Mouse (Mus musculus) megakaryocyte progenitor cell, adult 5-6 weeks (primary cell): ENCODE measurements around the gene Dclre1a. TPM values are rescaled to one million over a fixed set of nuclear protein-coding genes. Genes with fewer than 3 reads are reported as not detected.
A peak's percentile ranks its signal among the peaks of the same experiment; 100 is the strongest.

ENCODE experiments used
- ATAC-seq: replicated peaks from 2 replicates; pipeline ENCODE4 v1.8.0; 2016; ENCODE audit warnings: mild to moderate bottlenecking, moderate TSS enrichment, inconsistent platforms; ENCODE audit not compliant: poor library complexity
- total RNA-seq, 2 experiments: library from RNA; stranded (forward) in 1 of 2; stranded (reverse) in 1 of 2; fragments of 157-497, 149-512 nt in 1 of 2; fragments of 200-1000 nt in 1 of 2; gene quantifications; 2 replicates each; pipeline versions ENCODE4 v1.2.3 to v1.2.4; 2015 to 2017

The Dclre1a gene
- 31.1 and 37.3 TPM in 2 replicates for total RNA-seq (2015)
- total RNA-seq (2017) = 21.2 and 25.6 TPM in 2 replicates

GRCm38 (mm10) chr19:56547456-56548229 is at the start of gene Dclre1a:
Dclre1a (minus strand) TSS chr19:56548222.
- ATAC-seq = peak; percentile 58

- no peak for ATAC-seq
These were observed 44.5 kb upstream of the Dclre1a start for GRCm38 (mm10) chr19:56592472-56592871.

DNA sequence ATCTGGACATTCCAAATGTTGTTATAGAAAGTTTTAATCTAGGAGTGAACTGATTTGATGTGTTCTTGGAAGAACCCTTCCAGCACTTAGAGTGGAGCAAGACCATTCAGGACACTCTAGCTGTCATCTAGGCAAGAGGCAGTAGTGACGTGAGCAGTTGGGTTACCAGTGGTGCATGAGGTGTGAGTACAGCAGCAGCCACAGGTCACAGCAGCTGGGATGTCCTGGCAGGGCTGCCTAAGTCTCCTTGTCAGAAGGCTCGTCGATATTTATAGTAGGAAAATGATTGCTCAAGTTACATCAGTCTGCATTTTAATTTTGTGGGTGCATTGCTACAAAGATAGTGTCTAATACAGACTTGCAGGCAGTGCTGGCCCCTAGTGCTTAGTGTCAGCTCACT is 42.2 kb upstream of the Dclre1a start:
- no peak for ATAC-seq

DNA sequence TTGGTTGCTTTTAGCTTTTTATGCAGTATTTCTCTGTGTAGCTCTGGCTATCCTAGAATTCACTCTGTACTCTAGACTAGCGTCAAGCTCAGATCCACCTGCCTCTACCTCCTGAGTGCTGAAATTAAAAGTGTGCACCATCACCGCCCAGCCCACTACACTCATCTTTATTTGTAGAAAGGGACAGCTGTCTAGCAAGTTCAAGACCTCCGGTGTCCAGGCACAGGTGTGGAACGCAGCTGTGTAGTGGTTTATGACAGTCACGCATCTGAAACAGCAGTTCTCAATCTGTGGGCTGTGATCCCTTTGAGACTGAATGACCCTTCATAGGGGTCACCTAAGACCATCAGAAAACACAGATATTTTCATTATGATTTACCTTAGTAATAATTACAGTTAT is 41.4 kb upstream of the Dclre1a start:
- no peak for ATAC-seq

DNA sequence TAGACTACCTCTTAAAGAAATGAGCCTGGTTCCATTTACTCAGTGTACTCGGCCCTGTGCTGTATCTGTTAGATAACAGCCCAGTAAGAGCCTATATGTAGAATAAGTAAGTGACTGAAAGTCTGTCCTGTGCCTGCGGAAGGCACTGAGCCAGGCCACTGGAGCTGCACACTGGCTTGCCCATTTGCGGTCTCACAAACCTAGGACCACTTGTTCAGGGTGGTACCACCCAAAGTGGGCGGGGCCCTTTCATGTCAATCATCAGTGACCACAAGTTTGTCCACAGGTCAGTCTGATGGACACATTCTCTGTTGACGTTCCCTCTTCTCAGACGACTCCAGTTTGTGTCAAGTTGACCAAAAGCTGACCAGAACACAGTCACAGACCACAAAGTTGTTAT is 41.0 kb upstream of the Dclre1a start:
- no peak for ATAC-seq

DNA sequence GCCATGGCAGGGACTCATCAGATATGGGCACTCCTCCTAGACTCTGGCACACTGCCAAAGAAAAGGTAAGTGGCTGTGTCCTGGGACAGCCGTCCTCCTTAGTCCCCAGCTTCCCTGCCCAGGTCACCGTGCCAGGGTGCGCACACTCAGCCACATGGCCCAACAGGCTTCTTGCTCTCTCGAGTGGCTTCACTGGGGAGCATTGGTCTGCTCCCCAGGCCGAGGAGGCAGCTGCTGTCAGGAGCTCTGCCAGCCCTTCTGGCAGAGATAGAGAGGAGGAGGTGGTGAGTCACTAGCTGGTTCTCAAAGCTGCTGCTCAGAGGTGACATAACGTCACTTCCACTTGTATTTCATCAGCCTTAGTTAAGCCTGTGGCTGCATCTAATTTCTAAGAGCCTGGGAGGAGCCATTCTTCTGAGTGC is 40.2 kb upstream of the Dclre1a start:
- peak; percentile 72 for ATAC-seq

GRCm38 (mm10) chr19:56586320-56586719 is 38.3 kb upstream of the Dclre1a start:
- no peak for ATAC-seq

GRCm38 (mm10) chr19:56584288-56584687 is 36.3 kb upstream of the Dclre1a start:
- ATAC-seq = no peak

- ATAC-seq = no peak
These were observed 35.8 kb upstream of the Dclre1a start for GRCm38 (mm10) chr19:56583785-56584184.

- ATAC-seq = no peak
These were observed 34.0 kb upstream of the Dclre1a start for GRCm38 (mm10) chr19:56581981-56582380.

- ATAC-seq = peak; percentile 50
These were observed 29.8 kb upstream of the Dclre1a start for GRCm38 (mm10) chr19:56577801-56578200.

GRCm38 (mm10) chr19:56573184-56573583 is 25.2 kb upstream of the Dclre1a start:
- ATAC-seq = no peak

DNA sequence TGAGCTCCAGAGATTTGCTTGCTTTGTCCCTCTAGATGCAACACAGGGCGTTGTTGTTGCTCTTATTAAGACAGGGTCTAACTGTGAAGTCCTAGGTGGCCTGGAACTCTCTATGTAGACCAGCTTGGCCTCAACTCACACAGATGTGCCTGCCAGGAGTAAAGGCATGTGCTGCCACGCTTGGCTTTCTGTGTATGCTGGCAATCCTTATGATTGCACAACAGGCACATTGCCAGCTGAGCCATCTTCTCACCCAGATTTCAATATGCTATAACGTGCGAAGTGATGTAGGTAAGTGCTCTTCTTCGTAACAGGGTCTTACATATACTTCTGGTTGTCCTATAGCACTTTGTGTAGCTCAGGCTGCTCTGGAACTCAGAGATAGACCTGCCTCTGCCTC is 23.9 kb upstream of the Dclre1a start:
- ATAC-seq = no peak

GRCm38 (mm10) chr19:56571234-56571633 is 23.2 kb upstream of the Dclre1a start:
- no peak for ATAC-seq

GRCm38 (mm10) chr19:56570781-56571180 is 22.8 kb upstream of the Dclre1a start:
- no peak for ATAC-seq

- peak; percentile 25; the same call in 1 of the 2 replicates for ATAC-seq
These were observed 18.9 kb upstream of the Dclre1a start for GRCm38 (mm10) chr19:56566940-56567339.

DNA sequence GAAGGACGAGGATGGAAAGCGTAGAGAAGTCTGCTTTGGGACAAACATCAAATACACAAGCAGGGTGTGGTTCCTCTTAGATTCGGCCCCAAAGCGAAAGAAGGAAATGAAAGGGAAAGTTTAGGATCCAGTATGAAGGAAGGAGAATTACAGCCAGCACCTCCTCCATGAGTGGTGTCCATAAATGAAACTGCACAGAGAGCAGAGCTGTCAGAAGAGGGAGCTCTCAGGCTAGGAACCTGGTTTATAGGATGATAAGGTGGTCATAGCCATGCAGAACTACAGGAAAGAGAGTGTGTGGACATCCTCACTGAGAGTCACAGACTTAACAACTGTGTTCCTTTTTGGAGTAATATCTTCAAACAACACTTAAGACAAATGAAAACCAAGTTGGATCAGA is 18.0 kb upstream of the Dclre1a start:
- peak; percentile 88 for ATAC-seq

DNA sequence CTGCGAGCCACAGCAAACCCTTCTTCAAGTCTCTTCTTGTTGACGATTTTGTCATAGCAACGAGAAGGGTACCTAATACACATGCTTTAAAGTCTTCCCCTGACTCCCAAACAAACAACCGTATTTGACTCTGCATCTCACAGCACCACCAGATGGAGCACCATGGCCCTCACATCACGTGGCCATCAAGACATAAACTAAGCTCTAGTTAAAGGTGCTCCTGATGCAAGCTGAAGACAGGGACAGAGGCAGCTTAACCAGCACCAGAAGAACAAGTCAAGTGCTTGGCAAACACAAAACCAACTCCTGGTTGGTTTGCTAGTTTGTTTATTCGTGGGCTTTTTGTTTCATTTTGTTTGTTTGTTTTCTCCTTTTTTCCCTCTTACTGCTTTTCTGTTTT is 17.3 kb upstream of the Dclre1a start:
- peak; percentile 32; the same call in 1 of the 2 replicates for ATAC-seq

DNA sequence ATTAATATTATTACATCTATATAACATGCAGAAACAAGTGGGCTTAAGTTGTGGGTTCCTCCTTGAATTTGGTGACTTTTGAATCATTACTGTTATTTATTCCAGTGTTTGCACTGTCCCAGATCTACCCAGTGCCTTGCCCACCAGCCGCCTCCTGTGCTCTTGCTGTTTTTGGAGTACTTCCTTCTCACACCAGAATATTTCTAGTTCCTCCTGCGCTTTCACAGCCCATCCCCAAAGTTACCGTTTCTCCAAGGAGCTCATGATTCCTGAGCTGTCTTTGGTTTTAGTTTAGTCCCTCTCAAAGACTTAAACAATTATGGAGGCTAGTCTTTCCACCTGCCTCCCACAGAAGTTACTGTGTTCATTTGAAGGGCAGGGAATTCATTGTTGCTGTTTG is 15.4 kb upstream of the Dclre1a start:
- ATAC-seq = no peak

DNA sequence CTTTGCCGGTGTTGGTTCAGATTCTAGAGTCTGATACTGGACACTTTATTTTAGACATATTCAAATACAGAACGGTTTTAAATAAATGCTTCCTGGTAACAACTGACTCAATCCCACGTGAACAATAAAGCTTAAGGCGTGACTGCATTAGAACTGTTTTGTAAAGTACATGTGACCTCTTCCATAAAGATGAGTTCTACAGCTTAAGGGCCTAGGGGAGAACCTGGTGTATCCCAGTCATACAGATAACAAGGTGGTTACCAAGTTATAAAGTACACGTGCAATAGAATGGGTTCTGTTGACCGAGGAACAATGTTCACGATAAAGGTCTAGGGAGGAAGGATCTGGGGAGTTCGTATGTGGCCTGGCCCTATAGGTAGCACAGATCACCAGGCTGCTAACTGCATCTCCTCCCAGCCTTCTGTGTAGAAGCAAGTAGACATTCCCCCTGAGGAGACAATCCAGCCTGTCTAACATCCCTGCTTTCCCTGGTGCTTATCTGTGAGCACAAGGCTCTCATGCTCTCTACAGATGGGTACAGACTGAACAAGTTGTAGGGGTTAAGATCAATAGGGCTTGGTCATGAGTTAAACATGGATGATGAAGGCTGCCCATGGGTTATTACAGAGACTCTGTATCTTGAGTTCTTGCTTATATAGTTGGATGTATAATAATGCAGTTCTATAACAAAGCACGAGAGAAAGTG is 14.6 kb upstream of the Dclre1a start:
- no peak for ATAC-seq

GRCm38 (mm10) chr19:56555972-56556371 is 8.0 kb upstream of the Dclre1a start:
- ATAC-seq = peak; percentile 98

DNA sequence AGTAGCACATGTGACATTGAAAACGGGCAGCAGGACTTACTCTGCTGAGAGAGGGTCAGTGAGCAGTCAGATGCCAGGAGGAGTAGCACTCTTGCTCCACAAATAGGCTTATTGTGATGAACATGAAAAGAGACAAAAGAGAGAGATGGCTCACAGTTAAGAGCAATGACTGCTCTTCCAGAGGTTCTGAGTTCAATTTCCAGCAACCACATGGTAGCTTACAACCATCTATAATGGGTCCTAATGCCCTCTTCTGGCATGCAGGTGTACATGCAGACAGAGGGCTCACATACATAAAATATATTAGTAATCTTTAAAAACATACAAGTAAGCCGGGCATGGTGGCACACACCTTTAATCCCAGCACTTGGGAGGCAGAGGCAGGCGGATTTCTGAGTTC is 5.2 kb upstream of the Dclre1a start:
- ATAC-seq = no peak
